Mouse (Mus musculus) spleen, adult 2 months (tissue): ENCODE measurements at regions not wholly inside any gene's neighbourhood (a gene's known extent, or its start where the extent isn't known, plus 50 kb on each side); places are given as distances from the start of the nearest gene placed in this dataset.

Experiments used
- CTCF ChIP-seq: fragments of 200-500 bp; IDR thresholded peaks from 2 replicates; pipeline ENCODE4 v1.5.1; 2011; ENCODE audit warnings: mild to moderate bottlenecking, inconsistent platforms; ENCODE audit not compliant: insufficient read depth, insufficient read length, insufficient replicate concordance; ENCODE audit errors: extremely low read depth
- POLR2A ChIP-seq: fragments of 200-500 bp; IDR thresholded peaks from 2 replicates; pipeline ENCODE4 v1.6.1; 2011; ENCODE audit warnings: low read depth, low read length, inconsistent platforms

DNA sequence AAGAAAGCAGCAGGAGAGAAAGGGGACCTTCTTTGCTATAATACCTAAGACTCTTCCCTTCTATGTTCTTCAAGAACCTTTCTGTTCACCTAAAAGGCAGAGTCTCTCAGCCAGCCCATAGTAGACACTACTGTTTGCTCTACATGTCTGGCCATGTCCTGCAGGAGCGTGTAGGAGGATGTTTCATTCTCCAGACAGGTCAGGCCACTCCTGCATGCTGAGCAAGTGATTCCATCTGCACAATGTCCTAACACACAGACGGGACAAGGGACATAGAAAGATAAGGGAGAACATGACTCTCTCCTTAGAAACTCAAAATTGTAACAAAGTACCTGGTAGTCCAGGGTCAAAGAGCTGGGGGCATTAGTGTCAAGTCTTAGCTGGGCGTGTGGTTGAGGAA is 66.0 kb upstream of the Dab2 start:
- TF ChIP-seq CTCF (no peak), POLR2A (no peak)
